Mouse (Mus musculus) ES-E14 (cell line): ENCODE results near the gene Vtn. TPM values are rescaled to one million over a fixed set of nuclear protein-coding genes. Genes with fewer than 3 reads are reported as not detected.

Experiments used
- DNase-seq: peaks from one replicate; pipeline ENCODE4 v3.0.0-alpha.2; 2013; ENCODE audit warnings: low read depth, low spot score
- H3K27ac ChIP-seq: 2 replicates; pipeline ENCODE4 v1.5.1; 2012; ENCODE audit warnings: low read depth, mild to moderate bottlenecking, low read length, moderate library complexity, mixed read lengths; ENCODE audit not compliant: poor library complexity, insufficient read depth, severe bottlenecking
- H3K36me3 ChIP-seq: 2 replicates; pipeline ENCODE4 v1.6.1; 2012; ENCODE audit warnings: mild to moderate bottlenecking, low read length, moderate library complexity, mixed read lengths; ENCODE audit not compliant: control insufficient read depth, poor library complexity, insufficient read depth, severe bottlenecking
- H3K4me1 ChIP-seq, 2 experiments: fragments of 150-350 bp in 1 of 2; sonication (generic) in 1 of 2; 2 replicates each; pipeline ENCODE4 v1.6.1; 2012; ENCODE audit warnings: low read length in 2 of 2, mild to moderate bottlenecking in 1 of 2, mixed read lengths in 1 of 2; ENCODE audit not compliant: control insufficient read depth in 2 of 2, insufficient read depth in 2 of 2, poor library complexity in 1 of 2
- H3K4me3 ChIP-seq, 2 experiments: fragments of 150-350 bp in 1 of 2; sonication (generic) in 1 of 2; 2 replicates each; pipeline ENCODE4 v1.5.1; 2012; ENCODE audit warnings: low read length in 2 of 2, low read depth in 1 of 2, mild to moderate bottlenecking in 1 of 2, mixed read lengths in 1 of 2; ENCODE audit not compliant: insufficient read depth in 1 of 2, poor library complexity in 1 of 2, severe bottlenecking in 1 of 2
- H3K9ac ChIP-seq: 2 replicates; pipeline ENCODE4 v1.6.1; 2012; ENCODE audit warnings: low read depth, mild to moderate bottlenecking, low read length, mixed read lengths; ENCODE audit not compliant: poor library complexity, insufficient read depth, severe bottlenecking
- H3K9me3 ChIP-seq: fragments of 150-350 bp; sonication (generic); 2 replicates; pipeline ENCODE4 v1.6.1; 2012; ENCODE audit warnings: low read depth, mild to moderate bottlenecking, low read length; ENCODE audit not compliant: control insufficient read depth, insufficient read depth
- CHD2 ChIP-seq: IDR thresholded peaks from 2 replicates; pipeline ENCODE4 v1.6.1; 2014; ENCODE audit warnings: mild to moderate bottlenecking, low read depth, low read length, inconsistent platforms
- HCFC1 ChIP-seq: IDR thresholded peaks from 2 replicates; pipeline ENCODE4 v1.6.1; 2012; ENCODE audit warnings: low read length, inconsistent platforms, borderline replicate concordance; ENCODE audit not compliant: insufficient read depth
- MAFK ChIP-seq: IDR thresholded peaks from 2 replicates; pipeline ENCODE4 v1.6.1; 2014; ENCODE audit warnings: mild to moderate bottlenecking, low read depth, low read length, inconsistent platforms; ENCODE audit not compliant: insufficient read depth
- ZC3H11A ChIP-seq: IDR thresholded peaks from 2 replicates; pipeline ENCODE4 v1.6.1; 2012; ENCODE audit warnings: low read depth, mild to moderate bottlenecking, inconsistent platforms, low read length, borderline replicate concordance
- ZNF384 ChIP-seq: IDR thresholded peaks from 2 replicates; pipeline ENCODE4 v1.6.1; 2012; ENCODE audit warnings: low read depth, low read length, inconsistent platforms
- in situ Hi-C, 2 experiments: fragments of 600-800 bp; cut with MboI; formaldehyde crosslinking; loops; one replicate each; pipeline ENCODE4 v1.15.1; 2025; ENCODE audit warnings: low sequenced_read_pairs in 2 of 2, inconsistent platforms in 1 of 2; ENCODE audit not compliant: unreplicated experiment in 2 of 2
- total RNA-seq: library from RNA; depleted of rRNA; stranded (reverse); fragments of 300-350 nt; gene quantifications from 2 replicates; pipeline ENCODE4 v1.2.3, GENCODE M21; 2012

Gene Vtn
- total RNA-seq, 1 experiment, result not detected

DNA sequence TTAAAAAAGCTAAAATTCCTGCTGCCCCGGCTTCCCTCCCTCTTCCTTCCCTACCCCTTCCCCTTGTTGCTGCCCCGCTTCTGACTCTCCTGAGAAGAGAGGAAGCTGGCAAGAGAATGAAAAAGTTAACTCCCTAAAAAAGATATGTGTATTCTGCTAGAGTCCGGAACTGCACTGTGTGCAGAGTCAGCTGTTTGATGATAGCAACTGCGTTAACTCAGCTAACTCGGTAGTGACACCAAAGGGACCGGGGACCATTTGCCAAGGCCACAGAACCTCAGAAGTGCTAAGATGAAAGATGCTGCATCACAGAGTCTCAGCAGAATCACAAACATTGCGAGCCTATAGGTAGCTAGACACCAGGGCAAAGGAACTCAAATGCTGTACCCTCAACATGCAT, 31.4 kb upstream of the Vtn start:
- in situ Hi-C loops, result no loop called here
- H3K4me1 ChIP-seq, result peaks cover 0 to 20% of the 10 kb centered on the region in 2 experiments; a peak in 2 of 4 replicates
- H3K27ac ChIP-seq, result no peak overlapping the region
- TF ChIP-seq ZNF384, result no peak
- H3K9ac ChIP-seq, result no peak overlapping the region
- H3K36me3 ChIP-seq, result no peaks in the 10 kb centered on the region
- no peak overlapping the region for H3K4me3 ChIP-seq
- H3K9me3 ChIP-seq, result no peaks in the 10 kb centered on the region
- no peak for DNase-seq

DNA sequence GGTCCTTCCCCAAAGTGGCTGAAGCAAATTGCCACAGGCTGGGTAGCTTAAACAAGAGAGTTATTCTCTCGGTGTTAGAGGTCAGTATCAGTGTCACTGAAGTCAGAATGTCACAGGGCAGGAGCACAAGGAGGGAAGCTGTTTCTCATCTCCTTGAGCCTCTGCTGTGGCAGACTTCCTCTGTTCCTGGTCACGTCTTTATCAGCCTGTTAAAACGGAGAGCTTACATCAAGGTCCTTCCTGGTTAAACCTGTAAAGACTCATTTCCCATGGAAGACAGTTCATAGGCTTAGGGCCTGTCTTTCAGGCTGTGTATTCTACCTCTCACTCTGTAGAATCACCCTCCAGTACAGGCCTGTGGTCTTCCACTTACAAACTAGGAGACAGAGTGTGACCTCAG, 31.0 kb upstream of the Vtn start:
- H3K27ac ChIP-seq, result no peak overlapping the region
- no peaks in the 10 kb centered on the region for H3K36me3 ChIP-seq
- no peak for DNase-seq
- in situ Hi-C loops, result no loop called here
- H3K4me1 ChIP-seq, result peaks cover 0 to 20% of the 10 kb centered on the region in 2 experiments; a peak in 2 of 4 replicates
- TF ChIP-seq ZNF384 (no peak), CHD2 (no peak), HCFC1 (no peak), ZC3H11A (no peak), MAFK (no peak)
- no peak overlapping the region for H3K9ac ChIP-seq
- H3K9me3 ChIP-seq, result no peaks in the 10 kb centered on the region
- H3K4me3 ChIP-seq, result no peak overlapping the region

DNA sequence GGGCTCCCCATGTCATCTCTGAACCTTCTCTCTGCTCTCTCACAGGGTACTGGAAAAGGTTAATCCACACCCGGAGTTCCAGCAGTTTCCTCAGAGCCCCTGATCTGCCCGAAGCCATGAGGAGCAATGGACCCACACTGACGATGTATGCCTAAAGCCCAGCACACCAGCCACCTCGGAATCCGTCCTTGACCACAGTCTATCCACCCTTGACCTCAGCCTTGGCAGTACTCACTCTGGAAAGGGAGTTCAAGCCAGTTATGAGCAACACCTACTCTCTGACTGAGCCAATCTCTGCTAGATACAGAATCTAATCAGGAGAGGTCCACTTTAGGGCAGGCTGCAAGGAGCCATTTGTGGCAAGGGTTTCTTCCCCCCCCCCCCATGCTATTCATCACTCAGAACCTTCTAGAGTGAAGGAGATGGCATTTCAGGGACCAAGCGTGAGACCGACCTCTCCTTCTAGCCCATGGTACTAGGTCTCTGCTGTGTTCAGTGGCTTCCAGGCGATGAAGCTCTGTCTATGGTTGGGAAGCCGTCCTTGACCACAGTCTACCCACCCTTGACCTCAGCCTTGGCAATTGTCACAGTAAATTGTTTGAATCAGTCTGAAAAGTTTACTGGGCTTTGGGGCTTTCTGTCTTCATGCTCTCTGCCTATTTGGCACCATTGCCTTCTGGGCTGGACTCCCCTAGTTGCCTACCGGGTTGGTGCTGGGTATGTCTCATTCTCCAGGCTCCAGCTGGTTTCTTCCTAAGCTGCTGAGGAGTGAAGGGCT, 27.4 kb upstream of the Vtn start:
- in situ Hi-C loops, result no loop called here
- no peak for DNase-seq
- Histone ChIP-seq H3K9me3 (no peaks in the 10 kb centered on the region), H3K4me3 (no peak overlapping the region), H3K9ac (no peak overlapping the region), H3K4me1 (peaks cover 0 to 2% of the 10 kb centered on the region in 2 experiments; a peak in 1 of 4 replicates), H3K27ac (no peak overlapping the region), H3K36me3 (no peaks in the 10 kb centered on the region)
- no peak for TF ChIP-seq CHD2
- no peak for TF ChIP-seq ZC3H11A
- no peak for TF ChIP-seq ZNF384
- TF ChIP-seq MAFK, result no peak
- no peak for TF ChIP-seq HCFC1

DNA sequence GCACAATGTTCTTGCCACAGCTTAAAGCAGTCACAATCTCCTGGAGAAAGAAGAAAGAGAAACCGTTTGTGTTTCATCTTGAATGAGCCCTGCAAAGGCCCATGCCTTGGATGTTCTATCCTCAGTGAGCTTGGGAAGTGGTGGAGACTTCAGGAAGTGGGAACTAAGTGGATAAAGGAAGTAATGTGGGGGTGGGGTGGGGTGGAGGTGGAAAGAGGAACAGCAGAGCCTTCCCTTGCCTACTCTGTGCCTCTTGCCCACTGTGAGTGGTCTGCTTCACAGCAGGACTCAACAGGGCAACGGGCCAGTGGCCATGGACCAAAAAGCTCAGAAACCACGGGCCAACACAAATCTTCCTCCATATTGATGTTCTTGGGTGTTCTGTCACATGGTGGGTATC, 23.6 kb upstream of the Vtn start:
- no peak for TF ChIP-seq ZC3H11A
- Histone ChIP-seq H3K4me1 (no peaks in the 10 kb centered on the region), H3K4me3 (no peak overlapping the region), H3K27ac (no peak overlapping the region), H3K36me3 (no peaks in the 10 kb centered on the region; the same call in 1 of the 2 replicates), H3K9me3 (no peaks in the 10 kb centered on the region), H3K9ac (no peak overlapping the region)
- DNase-seq, result no peak
- in situ Hi-C loops, result no loop called here

DNA sequence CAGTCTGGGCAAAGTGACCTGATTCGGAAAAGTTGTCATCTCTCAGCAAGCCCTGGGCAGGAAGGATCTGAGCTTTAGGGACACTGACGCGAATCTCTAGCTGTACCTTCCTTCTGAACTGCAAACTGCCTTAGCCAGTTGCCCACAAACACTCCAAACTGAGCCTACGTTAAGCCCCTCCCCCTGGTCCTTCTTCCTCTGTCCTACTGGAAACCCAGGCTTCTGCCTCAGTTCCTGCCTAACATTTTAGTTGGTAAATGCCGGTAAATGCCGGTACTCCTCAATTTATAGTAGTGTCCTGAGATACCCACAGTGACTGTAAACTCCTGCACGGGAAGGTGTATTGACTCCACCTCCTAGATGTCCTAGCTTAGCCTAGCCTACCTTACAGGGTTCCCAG, 15.3 kb upstream of the Vtn start:
- peak overlapping the region; percentile 40; the same call in 1 of the 2 replicates for H3K9ac ChIP-seq
- peak overlapping the region; percentile 58 to 68 for H3K4me3 ChIP-seq
- peaks cover 0 to 6% of the 10 kb centered on the region in 2 experiments; a peak in 1 of 4 replicates for H3K4me1 ChIP-seq
- no peaks in the 10 kb centered on the region for H3K9me3 ChIP-seq
- no peak for TF ChIP-seq MAFK
- no peak for TF ChIP-seq CHD2
- no peak for TF ChIP-seq ZNF384
- no peak for TF ChIP-seq ZC3H11A
- H3K27ac ChIP-seq, result no peak overlapping the region
- no peaks in the 10 kb centered on the region; the same call in 1 of the 2 replicates for H3K36me3 ChIP-seq
- in situ Hi-C loops, result no loop called here
- DNase-seq, result no peak
